Mouse (Mus musculus): ENCODE data around the gene Fscn2. TPM values are rescaled to one million over a fixed set of nuclear protein-coding genes. Genes with fewer than 3 reads are reported as not detected.
"Not testable (repeated sequence)": the region's sequence is repeated elsewhere in the genome, so short reads cannot be mapped to it uniquely, and the experiment has no call there.

Gene Fscn2
- polyA plus RNA-seq, 1 experiment from 2014 or later, result 1.0 TPM

DNA sequence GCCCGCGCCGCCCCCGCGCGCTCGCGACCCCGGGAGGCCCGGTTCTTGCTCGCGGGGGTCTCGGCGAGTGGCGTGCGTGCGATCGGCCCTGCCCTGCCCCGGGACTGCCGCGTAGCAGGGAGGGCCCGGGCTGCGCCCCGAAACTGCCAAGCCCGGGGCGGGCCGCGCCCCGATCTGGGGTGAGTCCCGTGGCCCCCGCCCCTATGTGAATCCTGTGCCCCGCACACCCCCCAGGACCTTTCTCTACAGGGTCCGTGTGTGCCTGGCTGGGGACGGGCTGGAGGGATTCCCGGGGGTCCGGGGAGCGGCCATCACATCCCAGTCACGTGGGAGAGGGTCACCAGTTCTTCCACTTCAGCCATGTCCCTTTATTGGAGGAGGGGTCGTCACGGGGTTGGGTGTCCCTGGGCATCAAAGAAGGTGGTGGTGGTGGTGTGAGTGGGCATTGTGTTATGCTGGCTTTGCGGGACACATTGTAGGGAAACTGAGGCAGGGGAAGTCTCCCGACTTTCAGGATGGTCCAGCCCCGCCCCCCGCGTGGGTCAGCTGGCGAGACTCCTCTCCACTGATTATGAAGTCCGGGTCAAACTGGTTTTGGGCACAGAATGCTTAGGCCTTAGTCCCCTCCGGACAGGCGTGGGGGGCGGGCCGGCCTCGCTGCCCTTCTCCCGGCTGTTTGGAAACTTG lies 12.5 kb upstream of the Fscn2 start:
- Histone ChIP-seq H3K4me2 (ENCODE audit: low read depth, low read length, severe bottlenecking) (peak overlapping the region; percentile 89), H3K36me3 (ENCODE audit: control insufficient read depth, insufficient read depth, low read length) (peaks cover 5% of the 10 kb centered on the region; the same call in 1 of the 2 replicates), H3K27ac (ENCODE audit: low read depth, low read length) (peak overlapping the region; percentile 99), H3K9me3 (ENCODE audit: control insufficient read depth, low read length) (no peaks in the 10 kb centered on the region), H3K27me3 (ENCODE audit: control insufficient read depth, insufficient read depth, low read length) (no peaks in the 10 kb centered on the region), H3K4me1 (replicated peaks; ENCODE audit: control insufficient read depth, insufficient read depth, low read length) (peaks cover 18% of the 10 kb centered on the region), H3K4me3 (ENCODE audit: low read depth, low read length) (peak overlapping the region; percentile 100), H3K9ac (ENCODE audit: low read length) (peak overlapping the region; percentile 100)
- DNase-seq (ENCODE audit: low spot score) (peak; percentile 91), ATAC-seq (replicated peaks; ENCODE audit: low FRiP score) (peak; percentile 60)
- WGBS, result 2% methylated on average over 39 of the region's 53 CpGs

DNA sequence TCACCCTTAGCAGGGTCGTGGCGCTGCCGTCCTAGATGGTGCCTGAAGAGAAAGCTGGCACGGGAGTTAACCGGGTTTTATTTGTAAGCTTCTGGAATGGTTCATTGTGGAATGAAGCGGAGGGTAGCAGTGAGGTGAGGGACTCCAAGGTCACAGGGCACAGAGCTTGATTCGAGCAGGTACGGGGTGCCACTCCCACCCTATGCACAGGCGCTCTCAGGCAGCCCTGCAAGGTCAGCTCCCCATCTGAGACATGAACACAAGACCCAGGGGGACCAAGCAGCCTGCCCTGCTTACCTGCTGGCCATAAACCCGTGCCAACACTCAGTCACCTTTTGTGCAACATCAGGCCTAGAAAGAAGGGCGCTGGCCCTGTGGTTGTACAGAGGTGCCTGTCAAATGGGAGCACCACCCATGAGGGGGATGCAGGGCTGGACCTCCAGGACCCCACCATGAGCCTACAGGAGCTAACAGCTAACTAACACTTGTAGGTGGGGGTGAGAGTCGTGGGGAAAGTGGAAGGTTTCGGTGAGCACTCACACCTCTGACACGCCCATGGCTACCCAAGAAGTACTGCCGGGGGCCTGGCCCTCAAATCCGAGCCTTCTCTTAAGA lies 11.9 kb upstream of the Fscn2 start:
- Histone ChIP-seq H3K27ac (ENCODE audit: low read depth, low read length) (peak overlapping the region; percentile 99), H3K36me3 (ENCODE audit: control insufficient read depth, insufficient read depth, low read length) (peaks cover 5% of the 10 kb centered on the region; the same call in 1 of the 2 replicates), H3K27me3 (ENCODE audit: control insufficient read depth, insufficient read depth, low read length) (no peaks in the 10 kb centered on the region), H3K4me2 (ENCODE audit: low read depth, low read length, severe bottlenecking) (peak overlapping the region; percentile 89), H3K9ac (ENCODE audit: low read length) (peak overlapping the region; percentile 100), H3K4me3 (ENCODE audit: low read depth, low read length) (peak overlapping the region; percentile 100), H3K4me1 (replicated peaks; ENCODE audit: control insufficient read depth, insufficient read depth, low read length) (peaks cover 18% of the 10 kb centered on the region), H3K9me3 (ENCODE audit: control insufficient read depth, low read length) (no peaks in the 10 kb centered on the region)
- DNase-seq (ENCODE audit: low spot score) (peak; percentile 82), ATAC-seq (replicated peaks; ENCODE audit: low FRiP score) (peak; percentile 0; the same call in 1 of the 2 replicates)
- 3% methylated on average over 16 of the region's 16 CpGs for WGBS

DNA sequence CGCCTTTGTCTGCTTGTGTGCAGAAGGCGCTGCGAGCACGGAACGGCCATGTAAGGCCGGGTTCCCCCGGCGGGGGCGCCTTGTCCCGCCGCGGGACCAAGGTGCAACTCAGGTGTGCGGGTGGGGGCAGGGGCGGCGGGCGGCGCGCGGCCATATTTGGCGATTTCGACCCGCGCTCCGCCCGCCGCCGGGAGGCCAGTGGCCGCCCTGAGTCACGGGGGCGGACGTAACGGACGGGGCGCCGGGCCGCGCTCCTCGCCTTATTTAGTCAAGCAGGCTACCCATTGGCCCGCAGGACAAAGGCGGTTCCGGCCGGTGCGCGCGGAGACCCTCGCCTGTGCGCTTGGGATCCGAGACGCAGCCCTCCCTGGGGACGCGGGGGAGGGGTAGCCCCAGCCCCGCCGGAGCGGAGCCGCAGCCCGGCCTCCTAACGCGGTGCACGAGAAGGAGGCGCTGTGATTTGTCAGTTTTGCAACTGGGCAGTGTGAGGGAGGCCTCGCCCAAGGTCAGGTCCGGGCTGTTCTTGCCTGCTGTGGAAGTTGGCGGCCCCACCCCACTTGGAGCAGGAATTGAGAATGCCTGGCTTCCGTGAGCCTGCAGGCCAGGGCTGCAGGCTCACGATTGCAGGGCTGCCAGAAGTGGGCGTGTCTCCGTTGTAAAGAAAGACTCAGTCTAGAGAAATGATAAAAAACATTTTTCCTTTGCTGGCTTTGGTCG lies 11.2 kb upstream of the Fscn2 start:
- peak; percentile 80 for ATAC-seq (replicated peaks; ENCODE audit: low FRiP score)
- H3K4me3 ChIP-seq (ENCODE audit: low read depth, low read length), result peak overlapping the region; percentile 100
- H3K9ac ChIP-seq (ENCODE audit: low read length), result peak overlapping the region; percentile 100
- DNase-seq (ENCODE audit: low spot score), result peak; percentile 95
- H3K27me3 ChIP-seq (ENCODE audit: control insufficient read depth, insufficient read depth, low read length), result no peaks in the 10 kb centered on the region
- no peaks in the 10 kb centered on the region for H3K9me3 ChIP-seq (ENCODE audit: control insufficient read depth, low read length)
- under 1% methylated on average over 68 of the region's 68 CpGs for WGBS
- peak overlapping the region; percentile 99 for H3K27ac ChIP-seq (ENCODE audit: low read depth, low read length)
- peaks cover 3% of the 10 kb centered on the region; the same call in 1 of the 2 replicates for H3K36me3 ChIP-seq (ENCODE audit: control insufficient read depth, insufficient read depth, low read length)
- H3K4me1 ChIP-seq (replicated peaks; ENCODE audit: control insufficient read depth, insufficient read depth, low read length), result peaks cover 16% of the 10 kb centered on the region
- H3K4me2 ChIP-seq (ENCODE audit: low read depth, low read length, severe bottlenecking), result peak overlapping the region; percentile 89

DNA sequence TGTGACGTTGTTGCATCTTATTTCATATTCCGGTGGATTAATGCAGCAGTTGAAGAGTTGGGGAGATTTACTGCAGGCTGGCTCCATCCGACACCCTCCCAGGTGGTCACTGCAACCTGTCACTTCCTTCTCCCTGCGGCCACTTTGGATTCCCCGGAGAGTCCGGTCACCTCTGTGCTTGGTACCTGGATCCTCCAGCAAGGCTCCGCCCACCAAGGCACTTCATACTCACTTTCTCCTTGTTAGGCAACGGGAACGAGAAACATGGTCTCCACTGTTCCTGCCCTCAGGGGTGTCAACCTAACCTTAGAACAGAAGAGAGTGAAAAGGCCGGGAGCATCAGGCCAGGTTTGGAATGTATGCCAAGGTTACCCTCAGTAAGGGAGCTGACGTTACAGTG lies 10.6 kb upstream of the Fscn2 start:
- Histone ChIP-seq H3K9ac (ENCODE audit: low read length) (peak overlapping the region; percentile 100), H3K9me3 (ENCODE audit: control insufficient read depth, low read length) (no peaks in the 10 kb centered on the region), H3K36me3 (ENCODE audit: control insufficient read depth, insufficient read depth, low read length) (no peaks in the 10 kb centered on the region; the same call in 1 of the 2 replicates), H3K4me2 (ENCODE audit: low read depth, low read length, severe bottlenecking) (peak overlapping the region; percentile 89), H3K27me3 (ENCODE audit: control insufficient read depth, insufficient read depth, low read length) (no peaks in the 10 kb centered on the region), H3K4me1 (replicated peaks; ENCODE audit: control insufficient read depth, insufficient read depth, low read length) (peaks cover 13% of the 10 kb centered on the region), H3K27ac (ENCODE audit: low read depth, low read length) (peak overlapping the region; percentile 99), H3K4me3 (ENCODE audit: low read depth, low read length) (peak overlapping the region; percentile 100)
- WGBS, result 21% methylated on average over 11 of the region's 11 CpGs
- ATAC-seq (replicated peaks; ENCODE audit: low FRiP score) (no peak), DNase-seq (ENCODE audit: low spot score) (peak; percentile 65)

DNA sequence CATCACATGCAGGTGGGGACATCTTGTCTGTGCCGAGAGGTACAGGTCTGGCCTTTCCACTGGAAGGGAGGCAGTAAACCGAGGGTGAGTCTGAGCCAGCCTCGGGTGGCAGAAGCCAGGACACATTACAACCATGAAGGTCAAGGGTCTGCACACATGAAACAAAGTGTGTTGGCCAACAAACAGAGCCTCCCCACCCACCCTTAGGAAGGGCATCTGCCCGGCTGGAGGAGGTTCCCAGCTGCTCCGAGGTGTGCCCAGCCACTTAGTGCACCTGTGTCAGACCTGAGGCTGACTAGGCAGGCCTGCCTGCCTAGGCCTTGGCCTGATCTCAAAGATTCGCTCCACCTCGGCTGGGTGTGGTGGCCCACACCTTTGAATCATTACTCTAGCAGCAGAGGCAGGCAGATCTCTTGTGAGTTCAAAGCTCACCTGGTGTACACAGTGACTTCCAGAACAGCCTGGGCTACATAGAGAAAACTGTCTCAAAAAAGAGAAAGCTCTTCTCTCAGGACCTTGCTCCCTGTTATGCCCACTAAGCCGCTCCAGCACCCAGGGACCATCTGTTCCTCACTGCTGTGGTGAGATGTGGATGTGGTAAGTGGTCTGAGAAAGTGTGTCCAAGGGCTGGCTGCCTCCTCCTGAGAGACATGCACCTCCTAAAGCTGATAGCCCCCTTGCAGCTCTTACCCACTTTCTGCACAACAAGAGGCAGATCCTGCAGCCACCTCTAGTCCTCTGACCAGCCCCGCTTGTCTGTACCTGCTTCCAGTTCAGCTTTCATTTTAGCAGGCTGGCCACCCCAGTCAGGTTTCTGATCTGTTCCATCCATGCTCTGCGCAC lies 9.9 kb upstream of the Fscn2 start:
- Histone ChIP-seq H3K9me3 (ENCODE audit: control insufficient read depth, low read length) (no peaks in the 10 kb centered on the region), H3K4me1 (replicated peaks; ENCODE audit: control insufficient read depth, insufficient read depth, low read length) (peaks cover 13% of the 10 kb centered on the region), H3K27ac (ENCODE audit: low read depth, low read length) (peak overlapping the region; percentile 99; the same call in 1 of the 2 replicates), H3K36me3 (ENCODE audit: control insufficient read depth, insufficient read depth, low read length) (no peaks in the 10 kb centered on the region; the same call in 1 of the 2 replicates), H3K27me3 (ENCODE audit: control insufficient read depth, insufficient read depth, low read length) (no peaks in the 10 kb centered on the region), H3K9ac (ENCODE audit: low read length) (peak overlapping the region; percentile 100; the same call in 1 of the 2 replicates), H3K4me3 (ENCODE audit: low read depth, low read length) (no peak overlapping the region), H3K4me2 (ENCODE audit: low read depth, low read length, severe bottlenecking) (peak overlapping the region; percentile 89)
- peak; percentile 50 for DNase-seq (ENCODE audit: low spot score)
- 88% methylated on average over 10 of the region's 10 CpGs for WGBS
- no peak for ATAC-seq (replicated peaks; ENCODE audit: low FRiP score)

DNA sequence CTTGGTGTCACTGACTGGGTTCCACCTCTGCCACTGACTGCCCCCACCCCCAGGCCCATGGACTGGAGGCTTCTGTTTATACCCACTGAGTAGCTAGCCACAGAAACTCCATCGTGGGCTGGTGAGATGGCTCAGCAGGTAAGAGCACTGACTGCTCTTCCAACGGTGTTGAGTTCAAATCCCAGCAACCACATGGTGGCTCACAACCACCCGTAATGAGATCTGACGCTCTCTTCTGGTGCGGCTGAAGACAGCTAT lies 9.3 kb upstream of the Fscn2 start:
- not testable (repeated sequence) for H3K4me3 ChIP-seq (ENCODE audit: low read depth, low read length); ATAC-seq (replicated peaks; ENCODE audit: low FRiP score); H3K36me3 ChIP-seq (ENCODE audit: control insufficient read depth, insufficient read depth, low read length); H3K27me3 ChIP-seq (ENCODE audit: control insufficient read depth, insufficient read depth, low read length); H3K27ac ChIP-seq (ENCODE audit: low read depth, low read length); H3K4me2 ChIP-seq (ENCODE audit: low read depth, low read length, severe bottlenecking); H3K9ac ChIP-seq (ENCODE audit: low read length); H3K9me3 ChIP-seq (ENCODE audit: control insufficient read depth, low read length); DNase-seq (ENCODE audit: low spot score)
- H3K4me1 ChIP-seq (replicated peaks; ENCODE audit: control insufficient read depth, insufficient read depth, low read length), result peaks cover 13% of the 10 kb centered on the region
- WGBS, result 95% methylated on average over 5 of the region's 5 CpGs

DNA sequence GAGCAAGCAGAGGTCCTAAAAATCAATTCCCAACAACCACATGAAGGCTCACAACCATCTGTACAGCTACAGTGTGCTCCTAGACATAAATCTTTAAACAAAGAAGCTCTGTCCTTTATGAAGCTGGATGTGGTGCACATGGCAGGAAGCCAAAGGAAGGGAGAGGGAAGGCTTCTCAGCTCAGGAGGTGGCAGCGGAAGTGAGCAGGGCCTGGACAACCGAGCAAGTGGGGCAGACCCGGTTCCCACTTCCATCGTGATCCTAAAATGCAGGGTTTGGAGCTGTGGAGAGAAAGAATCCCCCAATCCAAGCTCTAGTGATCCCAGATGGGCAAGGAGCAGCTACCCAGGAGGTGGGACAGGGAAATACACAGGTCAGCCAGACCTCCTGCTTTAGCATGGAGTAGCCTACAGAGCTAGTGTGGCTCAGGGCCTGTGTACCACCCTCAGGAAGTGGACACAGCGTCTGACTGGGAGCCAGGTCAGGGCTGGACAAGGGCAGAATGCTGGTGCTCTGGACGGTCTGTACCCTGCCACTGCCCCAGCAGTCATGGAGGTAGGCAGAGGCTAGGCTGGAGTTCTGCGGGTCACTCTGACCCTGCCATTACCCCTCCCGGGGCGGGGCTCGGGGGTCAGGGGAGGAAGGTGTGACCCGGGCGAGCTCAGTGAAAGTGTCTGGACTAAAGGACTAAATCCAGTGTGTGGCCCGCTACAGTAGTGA lies 8.6 kb upstream of the Fscn2 start:
- Histone ChIP-seq H3K9ac (ENCODE audit: low read length) (no peak overlapping the region), H3K27me3 (ENCODE audit: control insufficient read depth, insufficient read depth, low read length) (no peaks in the 10 kb centered on the region), H3K4me2 (ENCODE audit: low read depth, low read length, severe bottlenecking) (no peak overlapping the region), H3K4me3 (ENCODE audit: low read depth, low read length) (no peak overlapping the region), H3K36me3 (ENCODE audit: control insufficient read depth, insufficient read depth, low read length) (no peaks in the 10 kb centered on the region), H3K9me3 (ENCODE audit: control insufficient read depth, low read length) (no peaks in the 10 kb centered on the region), H3K4me1 (replicated peaks; ENCODE audit: control insufficient read depth, insufficient read depth, low read length) (peaks cover 14% of the 10 kb centered on the region), H3K27ac (ENCODE audit: low read depth, low read length) (no peak overlapping the region)
- ATAC-seq (replicated peaks; ENCODE audit: low FRiP score) (no peak), DNase-seq (ENCODE audit: low spot score) (peak; percentile 50)
- 76% methylated on average over 13 of the region's 13 CpGs for WGBS

Measured in forebrain, embryonic 11.5 days (tissue).